ENCODE assay signal across 8 mouse cellular contexts in genomic region chr5:52515246-52516021, GRCm38 (mm10). TPM values are rescaled to one million over a fixed set of nuclear protein-coding genes. Genes with fewer than 3 reads are reported as not detected.
DNase-seq lines count a peak whose midpoint lies in the region; ATAC-seq and TF ChIP-seq lines count a peak whose summit lies in the region.

No protein-coding gene starts in this region.

- H3K27me3 ChIP-seq in hindbrain, postnatal 0 days (ENCODE audit: insufficient read depth, low read length) = no peaks in the 10 kb centered on the region

- peaks cover 9% of the 10 kb centered on the region; the same call in 1 of the 2 replicates for H3K4me1 ChIP-seq in hindbrain, postnatal 0 days (ENCODE audit: insufficient read depth, low read length)

- 19% methylated on average over 22 of the region's 22 CpGs for WGBS in hindbrain, postnatal 0 days

- DNase-seq in adrenal gland, adult (ENCODE audit: inconsistent age in 2 of 2, low spot score in 1 of 2) = peak; percentile 58 to 88
- DNase-seq in cerebellum, postnatal 25 days = peak; percentile 79 to 90
- DNase-seq in gastrocnemius, adult 18-20 months (ENCODE audit: low spot score) = peak; percentile 74
- DNase-seq in hindbrain, postnatal 0 days (ENCODE audit: low spot score) = peak; percentile 90
- peak; percentile 73 to 75 for DNase-seq in left cerebral cortex, adult 18-20 months (ENCODE audit: low spot score in 2 of 2)
- peak; percentile 44 to 49 for DNase-seq in right cerebral cortex, postnatal 36 days (ENCODE audit: low spot score in 2 of 2)

- peak overlapping the region; percentile 35 for H3K4me3 ChIP-seq in hindbrain, postnatal 0 days (ENCODE audit: low read length)

- no peaks in the 10 kb centered on the region for H3K36me3 ChIP-seq in hindbrain, postnatal 0 days (ENCODE audit: insufficient read depth, low read length)

- peak; percentile 87 for TF ChIP-seq CTCF in hindbrain, postnatal 0 days (IDR thresholded peaks at IDR 0.05; ENCODE audit: low read depth)

- peak overlapping the region; percentile 38; the same call in 1 of the 2 replicates for H3K9ac ChIP-seq in hindbrain, postnatal 0 days (replicated peaks; ENCODE audit: low read length)

- H3K27ac ChIP-seq in hindbrain, postnatal 0 days = no peak overlapping the region

- peak overlapping the region; percentile 69 for H3K4me2 ChIP-seq in hindbrain, postnatal 0 days (ENCODE audit: low read depth, low read length)

- ATAC-seq in hindbrain, postnatal 0 days = peak; percentile 75
- ATAC-seq in megakaryocyte, adult 5-6 weeks (ENCODE audit: poor library complexity, severe bottlenecking) = peak; percentile 62; the same call in 1 of the 2 replicates
- ATAC-seq in activated CD4-positive, CD25-positive, alpha-beta regulatory T cell, adult 4 months = no peak

- no peaks in the 10 kb centered on the region for H3K9me3 ChIP-seq in hindbrain, postnatal 0 days (ENCODE audit: low read length)

RNA-seq across cellular contexts. Expression of gene Ccdc149, which starts 44.1 kb away (rescaled TPM):
- total RNA-seq in gastrocnemius, adult 18-20 months (2021) = 1 to 10 TPM in 1 of 2 experiments, under 1 TPM in 1; 0.68 to 1.3 TPM
- 14.4 and 17.6 TPM in 2 replicates for total RNA-seq in hindbrain, postnatal 0 days (2014; rRNA removed)
- polyA plus RNA-seq in hindbrain, postnatal 0 days (2015; fragmentation: Nextera tagmentation; extraction: Ambion mirVana) = 14.5 and 15.6 TPM in 2 replicates
- 10 to 100 TPM; 69.6 to 80.8 TPM for total RNA-seq in left cerebral cortex, adult 18-20 months (2021)
- 0.09 TPM in 1 of 2 replicates, not detected in the other for total RNA-seq in megakaryocyte, adult 5-6 weeks (2015)
- total RNA-seq in megakaryocyte, adult 5-6 weeks (2017) = not detected in 2 replicates
- not detected for polyA plus RNA-seq in activated CD4-positive, CD25-positive, alpha-beta regulatory T cell, adult 4 months (2017; shearing (Covaris generic))

RNA-seq across cellular contexts. Expression of gene Lgi2, which starts 50.8 kb away (rescaled TPM):
- under 1 TPM; 0.84 to 0.88 TPM for total RNA-seq in gastrocnemius, adult 18-20 months (2021)
- 19.9 and 20.2 TPM in 2 replicates for total RNA-seq in hindbrain, postnatal 0 days (2014; rRNA removed)
- 11.1 and 11.6 TPM in 2 replicates for polyA plus RNA-seq in hindbrain, postnatal 0 days (2015; fragmentation: Nextera tagmentation; extraction: Ambion mirVana)
- 10 to 100 TPM; 45.5 to 51.1 TPM for total RNA-seq in left cerebral cortex, adult 18-20 months (2021)
- total RNA-seq in megakaryocyte, adult 5-6 weeks (2015) = not detected in 2 replicates
- total RNA-seq in megakaryocyte, adult 5-6 weeks (2017) = not detected in 2 replicates
- polyA plus RNA-seq in activated CD4-positive, CD25-positive, alpha-beta regulatory T cell, adult 4 months (2017; shearing (Covaris generic)) = not detected

Comparison
In these comparisons a context has a peak if more than half of its experiments do, and no peak if none do; other contexts are left out.
1. RNA of gene Lgi2, which starts 50.8 kb away (total RNA-seq): 45.5 to 51.1 TPM in left cerebral cortex, adult 18-20 months and 19.9 to 20.2 TPM in hindbrain, postnatal 0 days; 0.84 to 0.88 TPM in gastrocnemius, adult 18-20 months and not detected in megakaryocyte, adult 5-6 weeks; every median in the first group is over 10 times any median in the second.
2. Peak in every context shown above with its lines, with median percentiles within 50 percentile points of each other: DNase-seq.